Mouse (Mus musculus) heart, adult 2 months (tissue): ENCODE measurements around the gene Tspyl1. TPM values are rescaled to one million over a fixed set of nuclear protein-coding genes. Genes with fewer than 3 reads are reported as not detected.

Experiments
- DNase-seq, 2 experiments: peaks; one replicate each; pipeline ENCODE4 v3.0.0; 2021
- H3K27ac ChIP-seq: fragments of 200-600 bp; 2 replicates; pipeline ENCODE4 v1.8.1; 2022
- H3K27me3 ChIP-seq: fragments of 200-500 bp; 2 replicates; pipeline ENCODE4 v1.6.1; 2012; ENCODE audit warnings: mild to moderate bottlenecking, low read length, inconsistent platforms, mixed read lengths; ENCODE audit not compliant: control insufficient read depth, insufficient read depth
- H3K36me3 ChIP-seq: fragments of 200-500 bp; 2 replicates; pipeline ENCODE4 v1.6.1; 2012; ENCODE audit warnings: low read length, inconsistent platforms; ENCODE audit not compliant: control insufficient read depth, insufficient read depth
- H3K4me1 ChIP-seq: fragments of 200-500 bp; 2 replicates; pipeline ENCODE4 v1.6.1; 2011; ENCODE audit warnings: low read length; ENCODE audit not compliant: control insufficient read depth, insufficient read depth
- H3K4me3 ChIP-seq: fragments of 200-600 bp; 2 replicates; pipeline ENCODE4 v1.8.1; 2022
- H3K79me2 ChIP-seq: fragments of 200-500 bp; replicated peaks from 2 replicates; pipeline ENCODE4 v1.6.1; 2012; ENCODE audit warnings: mild to moderate bottlenecking, inconsistent platforms, low read length, moderate library complexity, mixed read lengths; ENCODE audit not compliant: control insufficient read depth, insufficient read depth
- H3K9ac ChIP-seq: fragments of 200-500 bp; 2 replicates; pipeline ENCODE4 v1.6.1; 2012; ENCODE audit warnings: low read depth, mild to moderate bottlenecking, control low read depth, inconsistent platforms, low read length, mixed read lengths
- CTCF ChIP-seq: fragments of 200-600 bp; IDR thresholded peaks from 2 replicates; pipeline ENCODE4 v1.8.1; 2022; ENCODE audit warnings: antibody characterized with exemption, mild to moderate bottlenecking, moderate library complexity
- EP300 ChIP-seq: fragments of 200-500 bp; IDR thresholded peaks from 2 replicates; pipeline ENCODE4 v1.6.1; 2011; ENCODE audit warnings: low read depth, low read length, control low read depth; ENCODE audit not compliant: insufficient read depth
- POLR2A ChIP-seq: fragments of 200-500 bp; IDR thresholded peaks from 2 replicates; pipeline ENCODE4 v1.6.1; 2011; ENCODE audit warnings: mild to moderate bottlenecking, low read depth, low read length, control low read depth; ENCODE audit not compliant: insufficient read depth
- WGBS: fragments of 180-500 bp; shearing (Covaris S2); methylation state at CpG from one replicate; pipeline ENCODE4 v1.1.7; 2018; 5-methylcytosine and 5-hydroxymethylcytosine counted together
- intact Hi-C: fragments of 180-260 bp; cut with DNase I; formaldehyde crosslinking; loops from one replicate; pipeline ENCODE4 v1.15.1; 2025
- polyA plus RNA-seq: library from polyadenylated mRNA; depleted of rRNA; stranded (reverse); fragments of >200 nt; gene quantifications from 2 replicates; pipeline ENCODE4 v1.2.3, GENCODE M21; 2012
- total RNA-seq, 2 experiments: library from RNA; stranded (reverse); gene quantifications; 2 replicates each; pipeline ENCODE4 v1.2.3; 2021

The Tspyl1 gene
- total and polyA plus RNA-seq, 3 experiments, result 30.6 to 64.4 (median 57.0) TPM

DNA sequence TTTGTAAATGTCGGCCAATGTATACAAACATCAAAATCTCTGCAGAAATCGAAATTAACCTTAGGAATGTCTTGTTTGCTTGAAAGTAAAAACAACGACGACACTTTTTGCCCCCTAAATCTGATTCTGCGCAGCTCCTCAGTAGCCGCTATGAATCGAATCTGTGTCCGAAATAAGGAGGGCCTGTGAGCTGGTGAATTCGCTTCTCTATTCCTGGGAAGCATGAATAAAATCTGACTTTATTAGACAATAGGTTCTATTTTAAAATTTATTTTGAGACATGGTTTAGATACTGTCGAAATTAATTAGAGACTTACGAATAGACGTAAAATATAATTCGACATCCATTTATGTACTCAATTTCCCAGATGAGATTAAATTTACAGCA, 14.9 kb downstream of the Tspyl1 start:
- DNase-seq, result no peak
- no peaks in the 10 kb centered on the region for H3K79me2 ChIP-seq
- H3K27me3 ChIP-seq, result no peaks in the 10 kb centered on the region
- intact Hi-C loops, result loop anchor here (1.0 kb wide), 1 partner anchor 15 kb away; the partner anchor contains the start of gene Tspyl1
- H3K36me3 ChIP-seq, result no peaks in the 10 kb centered on the region; the same call in 1 of the 2 replicates
- 7% methylated on average over 13 of the region's 13 CpGs for WGBS
- peak overlapping the region; percentile 62 for H3K9ac ChIP-seq
- TF ChIP-seq POLR2A (no peak), CTCF (no peak), EP300 (no peak)
- peak overlapping the region; percentile 79 for H3K27ac ChIP-seq
- peaks cover 2% of the 10 kb centered on the region; the same call in 1 of the 2 replicates for H3K4me1 ChIP-seq
- peak overlapping the region; percentile 86 for H3K4me3 ChIP-seq

DNA sequence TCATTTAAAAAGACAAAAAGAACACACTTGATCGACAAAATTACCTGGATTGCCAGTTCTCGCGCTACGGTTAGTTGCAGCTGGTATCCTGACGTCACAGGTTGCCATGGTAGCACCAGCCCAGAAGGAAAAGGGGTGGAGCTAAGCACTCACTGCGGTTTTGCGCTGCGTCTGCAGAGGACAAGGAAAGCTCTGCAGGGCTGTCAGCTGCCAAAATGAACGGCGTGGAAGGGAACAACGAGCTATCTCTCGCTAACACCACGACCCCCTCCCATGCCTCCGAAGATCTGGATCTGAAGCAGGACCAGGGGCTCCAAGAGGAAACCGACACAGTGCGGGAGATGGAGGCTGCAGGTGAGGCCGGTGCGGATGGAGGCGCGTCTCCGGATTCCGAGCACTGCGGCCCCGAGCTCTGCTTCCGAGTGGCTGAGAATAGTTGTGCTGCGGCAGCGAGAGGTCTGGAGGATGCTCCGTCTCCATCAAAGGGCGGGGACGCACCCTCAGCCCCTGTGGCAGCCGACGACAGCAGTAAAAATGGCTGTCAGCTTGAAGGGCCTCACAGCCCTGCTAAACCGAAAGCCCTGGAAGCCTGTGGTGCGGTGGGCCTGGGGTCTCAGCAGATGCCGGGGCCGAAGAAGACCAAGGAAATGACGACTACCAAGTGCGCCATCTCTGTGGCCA, 15.4 kb downstream of the Tspyl1 start, which contains the start of gene Tspyl4:
Gene Tspyl4 (plus strand): TSS at position 144 of the 681 bp plus-strand sequence.
- TF ChIP-seq EP300 (peak; percentile 63; the same call in 1 of the 2 replicates), POLR2A (peak; percentile 91), CTCF (no peak)
- DNase-seq, result peak; percentile 89 to 92
- H3K36me3 ChIP-seq, result peaks cover 3% of the 10 kb centered on the region

DNA sequence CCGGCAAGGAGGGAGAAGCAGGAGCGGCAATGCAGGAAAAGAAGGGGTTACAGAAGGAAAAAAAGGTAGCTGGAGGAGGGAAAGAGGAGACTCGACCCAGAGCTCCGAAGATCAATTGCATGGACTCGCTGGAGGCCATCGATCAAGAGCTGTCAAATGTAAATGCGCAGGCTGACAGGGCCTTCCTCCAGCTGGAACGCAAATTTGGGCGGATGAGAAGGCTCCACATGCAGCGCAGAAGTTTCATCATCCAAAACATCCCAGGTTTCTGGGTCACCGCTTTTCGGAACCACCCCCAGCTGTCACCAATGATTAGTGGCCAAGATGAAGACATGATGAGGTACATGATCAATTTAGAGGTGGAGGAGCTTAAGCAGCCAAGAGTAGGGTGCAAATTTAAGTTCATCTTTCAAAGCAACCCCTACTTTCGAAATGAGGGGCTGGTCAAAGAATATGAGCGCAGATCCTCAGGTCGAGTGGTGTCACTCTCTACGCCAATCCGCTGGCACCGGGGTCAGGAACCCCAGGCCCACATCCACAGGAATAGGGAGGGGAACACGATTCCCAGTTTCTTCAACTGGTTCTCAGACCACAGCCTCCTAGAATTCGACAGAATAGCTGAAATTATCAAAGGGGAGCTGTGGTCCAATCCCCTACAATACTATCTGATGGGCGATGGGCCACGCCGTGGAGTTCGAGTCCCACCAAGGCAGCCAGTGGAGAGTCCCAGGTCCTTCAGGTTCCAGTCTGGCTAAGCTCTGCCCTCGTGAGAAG, 16.2 kb downstream of the Tspyl1 start:
- Histone ChIP-seq H3K79me2 (no peaks in the 10 kb centered on the region), H3K36me3 (peaks cover 3% of the 10 kb centered on the region), H3K9ac (peak overlapping the region; percentile 67), H3K27me3 (no peaks in the 10 kb centered on the region), H3K4me3 (peak overlapping the region; percentile 86), H3K27ac (peak overlapping the region; percentile 79), H3K4me1 (peaks cover 2% of the 10 kb centered on the region; the same call in 1 of the 2 replicates)
- intact Hi-C loops, result loop anchor here (1.0 kb wide), 1 partner anchor 16 kb away; the partner anchor contains the start of gene Tspyl1
- TF ChIP-seq EP300, result no peak
- WGBS, result 46% methylated on average over 25 of the region's 25 CpGs
- DNase-seq, result peak; percentile 24 to 49

More for the DNA sequence above, 15.4 kb downstream of the Tspyl1 start, which contains the start of gene Tspyl4:
- Histone ChIP-seq H3K4me1 (peaks cover 2% of the 10 kb centered on the region; the same call in 1 of the 2 replicates), H3K9ac (peak within 1 kb of the TSS; percentile 67), H3K79me2 (no peaks in the 10 kb centered on the region), H3K27ac (peak within 1 kb of the TSS; percentile 79), H3K27me3 (no peaks in the 10 kb centered on the region), H3K4me3 (peak within 1 kb of the TSS; percentile 86)
- under 1% methylated on average over 38 of the region's 38 CpGs for WGBS
- intact Hi-C loops, result loop anchor here (1.0 kb wide), 1 partner anchor 15 kb away; the partner anchor contains the start of gene Tspyl1

DNA sequence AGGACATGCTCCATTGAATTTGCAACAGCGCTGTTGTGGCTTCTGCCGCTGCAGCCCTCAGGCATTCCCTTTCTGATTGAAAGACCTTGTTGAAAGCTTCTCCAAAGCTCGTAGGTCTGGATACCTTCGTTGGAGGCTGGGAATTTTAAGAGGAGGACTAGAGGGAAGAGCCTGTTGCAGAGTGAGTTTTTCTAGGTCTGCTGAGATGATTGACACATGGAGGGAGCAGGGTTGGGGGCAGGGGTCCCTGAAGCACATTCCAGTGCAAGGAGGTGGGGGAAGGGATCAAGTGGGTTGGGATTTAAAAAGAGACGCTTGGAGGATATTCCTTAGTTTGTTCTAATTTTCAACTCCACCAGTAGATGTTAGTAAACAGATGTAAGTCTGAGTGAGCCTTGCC, 18.4 kb downstream of the Tspyl1 start:
- Histone ChIP-seq H3K36me3 (peaks cover 3% of the 10 kb centered on the region), H3K9ac (no peak overlapping the region), H3K27me3 (no peaks in the 10 kb centered on the region), H3K27ac (no peak overlapping the region), H3K4me1 (peaks cover 2% of the 10 kb centered on the region; the same call in 1 of the 2 replicates), H3K4me3 (no peak overlapping the region), H3K79me2 (no peaks in the 10 kb centered on the region)
- TF ChIP-seq EP300 (no peak), CTCF (no peak), POLR2A (no peak)
- WGBS, result 52% methylated on average over 5 of the region's 5 CpGs
- intact Hi-C loops, result no loop called here
- no peak for DNase-seq

DNA sequence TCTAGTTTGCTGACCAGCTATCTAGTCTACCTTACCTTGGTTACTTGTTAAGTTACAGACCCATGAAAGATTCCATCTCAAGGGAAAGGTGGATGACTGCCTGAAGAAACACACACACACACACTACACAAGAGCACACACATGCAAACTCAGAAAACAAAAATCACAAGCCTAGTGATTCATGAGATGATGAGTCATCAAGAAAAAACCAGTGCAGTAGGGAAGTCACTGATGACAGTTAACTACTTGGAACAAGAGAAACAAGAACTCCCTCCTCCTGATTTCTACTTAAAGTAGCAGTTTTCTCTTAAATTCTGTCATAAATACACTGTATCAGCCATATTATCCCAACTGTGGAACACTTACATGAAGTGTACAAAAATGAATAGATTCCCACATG, 25.1 kb downstream of the Tspyl1 start:
- TF ChIP-seq EP300 (no peak), POLR2A (no peak), CTCF (no peak)
- Histone ChIP-seq H3K9ac (no peak overlapping the region), H3K4me3 (no peak overlapping the region), H3K27ac (no peak overlapping the region), H3K36me3 (peaks cover 5% of the 10 kb centered on the region), H3K27me3 (no peaks in the 10 kb centered on the region), H3K79me2 (no peaks in the 10 kb centered on the region), H3K4me1 (no peaks in the 10 kb centered on the region)
- DNase-seq, result no peak
- intact Hi-C loops, result no loop called here
